Mouse (Mus musculus) 3T3-L1 (cell line): ENCODE data around the gene Scube1.

Experiments used
- DNase-seq: peaks from one replicate; pipeline ENCODE4 v3.0.0-alpha.2; 2015; ENCODE audit warnings: low read depth, low spot score

The Scube1 gene

GRCm38 (mm10) chr15:83724886-83725269 lies at the start of gene Scube1:
Gene Scube1, minus strand, starts transcription at chr15:83725021.
- no peak for DNase-seq

- DNase-seq, result no peak
Measured at GRCm38 (mm10) chr15:83772953-83773352, 48.1 kb upstream of the Scube1 start.

GRCm38 (mm10) chr15:83772460-83772859 lies 47.6 kb upstream of the Scube1 start:
- no peak for DNase-seq

- no peak for DNase-seq
Measured at GRCm38 (mm10) chr15:83771346-83772053, 46.7 kb upstream of the Scube1 start.

GRCm38 (mm10) chr15:83765388-83766029 lies 40.7 kb upstream of the Scube1 start:
- DNase-seq, result no peak

GRCm38 (mm10) chr15:83761512-83761911 lies 36.7 kb upstream of the Scube1 start:
- no peak for DNase-seq

- peak; percentile 25 for DNase-seq
Measured at GRCm38 (mm10) chr15:83760683-83761082, 35.9 kb upstream of the Scube1 start.

- DNase-seq, result peak; percentile 20
Measured at GRCm38 (mm10) chr15:83758958-83759357, 34.1 kb upstream of the Scube1 start.

GRCm38 (mm10) chr15:83756742-83757141 lies 31.9 kb upstream of the Scube1 start:
- DNase-seq, result peak; percentile 40

- no peak for DNase-seq
Measured at GRCm38 (mm10) chr15:83749436-83749835, 24.6 kb upstream of the Scube1 start.

- DNase-seq, result no peak
Measured at GRCm38 (mm10) chr15:83748986-83749385, 24.2 kb upstream of the Scube1 start.

GRCm38 (mm10) chr15:83746311-83746710 lies 21.5 kb upstream of the Scube1 start:
- DNase-seq, result no peak

GRCm38 (mm10) chr15:83742018-83742417 lies 17.2 kb upstream of the Scube1 start:
- no peak for DNase-seq

GRCm38 (mm10) chr15:83740676-83741422 lies 16.0 kb upstream of the Scube1 start:
- DNase-seq, result no peak

GRCm38 (mm10) chr15:83727626-83728025 lies 2.8 kb upstream of the Scube1 start:
- peak; percentile 64 for DNase-seq

- no peak for DNase-seq
Measured at GRCm38 (mm10) chr15:83726741-83727140, 1.9 kb upstream of the Scube1 start.

GRCm38 (mm10) chr15:83725556-83726200 lies 857 bp upstream of the Scube1 start:
- DNase-seq, result no peak

- no peak for DNase-seq
Measured at GRCm38 (mm10) chr15:83724160-83724885, 498 bp downstream of the Scube1 start.

GRCm38 (mm10) chr15:83715582-83716228 lies 9.1 kb downstream of the Scube1 start:
- DNase-seq, result no peak

- no peak for DNase-seq
Measured at GRCm38 (mm10) chr15:83712798-83713197, 12.0 kb downstream of the Scube1 start.

GRCm38 (mm10) chr15:83712361-83712760 lies 12.5 kb downstream of the Scube1 start:
- DNase-seq, result no peak
